Mouse (Mus musculus): ENCODE results near the gene Rnf185.

DNA sequence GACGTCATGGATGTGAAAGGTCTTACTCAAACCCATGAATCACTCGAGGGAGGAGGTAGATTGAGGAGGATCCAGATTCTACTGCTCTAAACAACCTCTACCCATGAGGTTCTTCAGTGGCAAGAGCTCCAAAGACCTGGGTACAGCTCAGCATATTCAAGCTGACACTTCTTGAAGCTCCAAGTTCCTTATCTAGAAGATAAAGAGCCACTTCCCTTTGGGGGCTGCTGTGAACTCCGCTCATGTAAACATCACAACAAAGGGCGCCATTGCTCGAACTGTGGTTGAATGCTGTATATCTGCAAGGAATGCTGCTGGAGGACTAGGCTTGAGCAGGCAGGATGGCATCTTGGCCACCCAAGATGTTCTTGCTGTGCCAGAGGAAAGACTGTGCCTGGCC, 36.9 kb upstream of the Rnf185 start:
- TF ChIP-seq CTCF (IDR thresholded peaks at IDR 0.05; ENCODE audit: low read depth) = no peak
- TF ChIP-seq EP300 (IDR thresholded peaks at IDR 0.05; ENCODE audit: low read depth) = no peak
